ENCODE assay signal across 22 mouse cellular contexts in genomic region chr2:115919141-115920071, GRCm38 (mm10).
DNase-seq lines count a peak whose midpoint lies in the region; ATAC-seq and TF ChIP-seq lines count a peak whose summit lies in the region.
"Had no signal": no experiment of that assay in that cellular context is flagged by ENCODE, and none has a peak within 500 bp of the region (broad histone marks: within the 10 kb centered on the region; RNA-seq: fewer than 3 reads in every experiment).

No protein-coding gene starts in this region.

- H3K4me2 ChIP-seq in hindbrain, embryonic 12.5 days (replicated peaks) = no peak overlapping the region
- no peak overlapping the region for H3K4me2 ChIP-seq in hindbrain, embryonic 16.5 days (ENCODE audit: low read length)
- H3K4me2 ChIP-seq in intestine, embryonic 16.5 days (ENCODE audit: low read depth, low read length) = no peak overlapping the region
- H3K4me2 ChIP-seq: embryonic facial prominence, embryonic 12.5 days; heart, embryonic 15.5 days; liver, embryonic 11.5 days; stomach, embryonic 15.5 days had no signal

- peak overlapping the region; percentile 73 for H3K27ac ChIP-seq in hindbrain, embryonic 12.5 days
- no peak overlapping the region for H3K27ac ChIP-seq in hindbrain, embryonic 16.5 days (ENCODE audit: low read depth, low read length)
- no peak overlapping the region for H3K27ac ChIP-seq in ES-E14 (ENCODE audit: insufficient read depth, low read depth, low read length, poor library complexity, severe bottlenecking)
- no peak overlapping the region for H3K27ac ChIP-seq in intestine, embryonic 16.5 days (ENCODE audit: low read length)
- H3K27ac ChIP-seq: embryonic facial prominence, embryonic 12.5 days; gastrocnemius, adult 2 months; heart, embryonic 15.5 days; stomach, embryonic 15.5 days had no signal

- no peak for ATAC-seq in hindbrain, embryonic 12.5 days (ENCODE audit: low FRiP score)
- no peak for ATAC-seq in hindbrain, embryonic 16.5 days
- peak; percentile 36 for ATAC-seq in intestine, embryonic 16.5 days

- H3K27me3 ChIP-seq in hindbrain, embryonic 12.5 days = no peaks in the 10 kb centered on the region
- H3K27me3 ChIP-seq in hindbrain, embryonic 16.5 days (replicated peaks; ENCODE audit: control insufficient read depth, insufficient read depth, low read length) = no peaks in the 10 kb centered on the region
- no peaks in the 10 kb centered on the region for H3K27me3 ChIP-seq in intestine, embryonic 16.5 days (replicated peaks; ENCODE audit: control insufficient read depth, insufficient read depth, low read length)
- H3K27me3 ChIP-seq: embryonic facial prominence, embryonic 12.5 days; heart, embryonic 15.5 days; stomach, embryonic 15.5 days had no signal

- in situ Hi-C loops in ES-E14 (cut with MboI; ENCODE audit: low sequenced_read_pairs in 2 of 2, unreplicated experiment in 2 of 2) = no loop called here

- H3K36me3 ChIP-seq in hindbrain, embryonic 12.5 days = 0 out of 2 replicates have a peak, but pooled peaks cover 4% of the 10 kb centered on the region
- H3K36me3 ChIP-seq in hindbrain, embryonic 16.5 days (ENCODE audit: control insufficient read depth, insufficient read depth, low read length) = no peaks in the 10 kb centered on the region
- H3K36me3 ChIP-seq in ES-E14 (ENCODE audit: control insufficient read depth, insufficient read depth, low read length, poor library complexity, severe bottlenecking) = no peaks in the 10 kb centered on the region
- no peaks in the 10 kb centered on the region for H3K36me3 ChIP-seq in intestine, embryonic 16.5 days (ENCODE audit: control insufficient read depth, insufficient read depth, low read length)
- H3K36me3 ChIP-seq: heart, embryonic 15.5 days; stomach, embryonic 15.5 days had no signal

- 73% methylated on average over 14 of the region's 14 CpGs for WGBS in hindbrain, embryonic 12.5 days
- 76% methylated on average over 14 of the region's 14 CpGs for WGBS in hindbrain, embryonic 16.5 days
- 82% methylated on average over 14 of the region's 14 CpGs for WGBS in intestine, embryonic 16.5 days

- DNase-seq in ES-E14 (ENCODE audit: low read depth, low spot score) = no peak
- peak; percentile 33 for DNase-seq in Muller cell, postnatal 12 days (ENCODE audit: inconsistent ontology term)
- DNase-seq in cerebellum, postnatal 36 days = no peak
- no peak for DNase-seq in c-Kit-positive CD71-positive TER-119-positive erythroid progenitor cells, embryonic 14.5 days (ENCODE audit: low spot score)
- DNase-seq: cerebellum, adult 9-10 months; gastrocnemius, adult 2 months; heart, adult 18-20 months; kidney, adult 2 months; kidney, postnatal 25 days; layer of hippocampus, adult 9-11 months; lung, adult 18-20 months; lung, postnatal 14 days; right cerebral cortex, postnatal 14 days; thymus, adult 18-20 months; thymus, postnatal 4 days had no signal

- H3K4me3 ChIP-seq in hindbrain, embryonic 12.5 days = no peak overlapping the region
- H3K4me3 ChIP-seq in hindbrain, embryonic 16.5 days (ENCODE audit: low read length) = no peak overlapping the region
- no peak overlapping the region for H3K4me3 ChIP-seq in ES-E14 (ENCODE audit: insufficient read depth in 1 of 2, low read depth in 1 of 2, low read length in 2 of 2, poor library complexity in 1 of 2, severe bottlenecking in 1 of 2)
- no peak overlapping the region for H3K4me3 ChIP-seq in intestine, embryonic 16.5 days (ENCODE audit: low read length)
- H3K4me3 ChIP-seq: embryonic facial prominence, embryonic 12.5 days; gastrocnemius, adult 2 months; heart, embryonic 15.5 days; stomach, embryonic 15.5 days had no signal

- H3K4me1 ChIP-seq in hindbrain, embryonic 12.5 days = peaks cover 49% of the 10 kb centered on the region
- H3K4me1 ChIP-seq in hindbrain, embryonic 16.5 days (ENCODE audit: control insufficient read depth, insufficient read depth, low read depth, low read length) = peaks cover 9% of the 10 kb centered on the region
- no peaks in the 10 kb centered on the region for H3K4me1 ChIP-seq in ES-E14 (ENCODE audit: control insufficient read depth in 2 of 2, insufficient read depth in 2 of 2, low read length in 2 of 2, poor library complexity in 1 of 2)
- no peaks in the 10 kb centered on the region for H3K4me1 ChIP-seq in intestine, embryonic 16.5 days (ENCODE audit: control insufficient read depth, insufficient read depth, low read length)
- H3K4me1 ChIP-seq: embryonic facial prominence, embryonic 12.5 days had no signal

- no peak overlapping the region for H3K9ac ChIP-seq in hindbrain, embryonic 12.5 days
- no peak overlapping the region for H3K9ac ChIP-seq in hindbrain, embryonic 16.5 days (ENCODE audit: low read depth, low read length)
- H3K9ac ChIP-seq in ES-E14 (ENCODE audit: insufficient read depth, low read depth, low read length, poor library complexity, severe bottlenecking) = no peak overlapping the region
- H3K9ac ChIP-seq in intestine, embryonic 16.5 days (ENCODE audit: low read depth, low read length) = no peak overlapping the region
- H3K9ac ChIP-seq: embryonic facial prominence, embryonic 12.5 days; heart, embryonic 15.5 days; stomach, embryonic 15.5 days had no signal

- no peaks in the 10 kb centered on the region for H3K9me3 ChIP-seq in hindbrain, embryonic 12.5 days (replicated peaks)
- no peaks in the 10 kb centered on the region for H3K9me3 ChIP-seq in hindbrain, embryonic 16.5 days (ENCODE audit: control insufficient read depth, low read length)
- no peaks in the 10 kb centered on the region for H3K9me3 ChIP-seq in ES-E14 (ENCODE audit: control insufficient read depth, insufficient read depth, low read depth, low read length)
- no peaks in the 10 kb centered on the region for H3K9me3 ChIP-seq in intestine, embryonic 16.5 days (ENCODE audit: control insufficient read depth, low read length)
- H3K9me3 ChIP-seq: embryonic facial prominence, embryonic 12.5 days; heart, embryonic 15.5 days; stomach, embryonic 15.5 days had no signal

TF ChIP-seq in ES-E14, 5 proteins besides CTCF, POLR2A, EP300 and RAD21:
- TF ChIP-seq CHD2 (IDR thresholded peaks at IDR 0.05; ENCODE audit: low read depth, low read length) (no peak), ZNF384 (IDR thresholded peaks at IDR 0.05; ENCODE audit: low read depth, low read length) (0 out of 2 replicates have a peak, but pooled peaks have one; percentile 52), MAFK (IDR thresholded peaks at IDR 0.05; ENCODE audit: insufficient read depth, low read depth, low read length) (no peak), HCFC1 (IDR thresholded peaks at IDR 0.05; ENCODE audit: borderline replicate concordance, insufficient read depth, low read length) (no peak), ZC3H11A (IDR thresholded peaks at IDR 0.05; ENCODE audit: borderline replicate concordance, low read depth, low read length) (no peak)
TF ChIP-seq in ES-E14: peak in this region for 1.
